Mouse (Mus musculus) heart, embryonic 12.5 days (tissue): ENCODE results near the gene Ptcd2. TPM values are rescaled to one million over a fixed set of nuclear protein-coding genes. Genes with fewer than 3 reads are reported as not detected.
"Not testable (repeated sequence)": the region's sequence is repeated elsewhere in the genome, so short reads cannot be mapped to it uniquely, and the experiment has no call there.

Source experiments
- ATAC-seq: fragments of 200-750 bp; cut with Nextera tagmentation; 2 replicates; pipeline ENCODE4 v1.8.0; 2017; ENCODE audit warnings: moderate TSS enrichment, moderate library complexity; ENCODE audit not compliant: insufficient number of reproducible peaks, low FRiP score
- H3K27ac ChIP-seq: fragments of 300-500 bp; sonication (generic); 2 replicates; pipeline ENCODE4 v1.5.1; 2016; ENCODE audit warnings: mild to moderate bottlenecking, moderate library complexity; ENCODE audit not compliant: poor library complexity, severe bottlenecking
- H3K27me3 ChIP-seq: fragments of 300-500 bp; sonication (generic); replicated peaks from 2 replicates; pipeline ENCODE4 v1.6.1; 2016; ENCODE audit warnings: mild to moderate bottlenecking, moderate library complexity
- H3K36me3 ChIP-seq: fragments of 300-500 bp; sonication (generic); 2 replicates; pipeline ENCODE4 v1.6.1; 2016; ENCODE audit warnings: mild to moderate bottlenecking, moderate library complexity
- H3K4me1 ChIP-seq: fragments of 300-500 bp; sonication (generic); replicated peaks from 2 replicates; pipeline ENCODE4 v1.6.1; 2016; ENCODE audit warnings: mild to moderate bottlenecking
- H3K4me2 ChIP-seq: fragments of 300-500 bp; sonication (generic); 2 replicates; pipeline ENCODE4 v1.6.1; 2016; ENCODE audit warnings: mild to moderate bottlenecking, moderate library complexity
- H3K4me3 ChIP-seq: fragments of 300-500 bp; sonication (generic); 2 replicates; pipeline ENCODE4 v1.5.1; 2016; ENCODE audit warnings: mild to moderate bottlenecking
- H3K9ac ChIP-seq: fragments of 300-500 bp; sonication (generic); 2 replicates; pipeline ENCODE4 v1.6.1; 2016; ENCODE audit warnings: mild to moderate bottlenecking, moderate library complexity
- H3K9me3 ChIP-seq: fragments of 300-500 bp; sonication (generic); replicated peaks from 2 replicates; pipeline ENCODE4 v1.6.1; 2016; ENCODE audit warnings: mild to moderate bottlenecking, moderate library complexity
- WGBS: fragments of 180-500 bp; shearing (Covaris S2); methylation state at CpG from one replicate; pipeline ENCODE4 v1.1.7; 2016; 5-methylcytosine and 5-hydroxymethylcytosine counted together
- polyA plus RNA-seq: library from polyadenylated mRNA; unstranded; fragments of >200 nt; fragmentation: Nextera tagmentation; extraction: Ambion mirVana; gene quantifications from 2 replicates; pipeline ENCODE4 v1.2.1, GENCODE M21; 2016

The Ptcd2 gene
- polyA plus RNA-seq, 1 experiment from 2014 or later = 56.0 TPM

DNA sequence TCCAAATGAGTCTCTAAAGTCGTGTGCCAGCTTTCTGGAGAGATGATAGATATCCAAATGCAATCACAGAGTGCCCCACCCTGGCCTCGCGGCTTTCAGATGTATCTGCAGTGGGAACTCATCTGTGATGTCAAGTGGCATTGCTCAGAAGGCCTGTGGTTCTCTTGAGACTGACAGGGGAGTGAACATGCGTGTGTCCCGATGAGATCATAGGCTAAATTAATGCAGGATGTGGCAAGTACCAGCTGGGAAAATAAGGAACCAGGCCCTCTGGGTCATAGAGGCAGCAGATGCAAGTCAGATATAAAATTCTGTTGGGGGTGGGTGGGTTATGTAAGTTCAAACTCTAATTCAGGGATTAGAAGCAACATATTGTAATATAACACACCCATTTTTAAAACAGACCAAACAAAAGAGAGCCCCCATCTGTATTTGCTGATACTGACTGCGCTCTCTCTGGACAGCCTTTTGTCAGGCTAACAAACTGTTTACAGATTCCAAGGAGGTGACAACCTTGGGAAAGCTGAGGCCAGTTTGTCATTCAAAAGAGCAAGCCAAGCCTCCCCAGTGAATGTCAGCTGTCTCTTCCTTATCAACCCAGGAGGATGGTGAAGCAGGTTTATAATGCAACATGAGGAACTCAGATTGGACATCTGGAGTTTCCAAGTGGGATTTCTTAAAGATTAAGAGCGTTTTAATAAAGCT lies 20.7 kb downstream of the Ptcd2 start:
- WGBS = 64% methylated on average over 7 of the region's 7 CpGs
- no peak for ATAC-seq
- 0 out of 2 replicates have a peak overlapping the region, but pooled peaks have one; percentile 46 for H3K27ac ChIP-seq

DNA sequence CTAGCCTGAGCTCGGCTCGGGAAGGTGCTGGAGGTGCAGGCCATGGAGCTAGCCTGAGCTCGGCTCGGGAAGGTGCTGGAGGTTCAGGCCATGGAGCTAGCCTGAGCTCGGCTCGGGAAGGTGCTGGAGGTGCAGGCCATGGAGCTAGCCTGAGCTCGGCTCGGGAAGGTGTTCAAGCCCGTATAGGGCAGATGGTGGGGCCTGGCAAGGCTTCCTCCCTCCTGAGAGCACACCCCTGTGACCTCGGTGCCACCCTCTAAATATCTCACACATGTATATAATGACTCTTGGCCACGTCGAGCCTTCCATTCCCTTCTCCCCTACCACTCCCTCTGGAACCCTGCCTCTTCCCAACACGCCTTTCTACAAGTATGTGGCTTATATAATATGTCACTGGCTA lies 21.6 kb downstream of the Ptcd2 start:
- not testable (repeated sequence) for ATAC-seq, H3K4me3 ChIP-seq, H3K4me2 ChIP-seq, H3K9me3 ChIP-seq, H3K27ac ChIP-seq, H3K9ac ChIP-seq, H3K27me3 ChIP-seq
- 93% methylated on average over 13 of the region's 13 CpGs for WGBS
- peaks cover 10% of the 10 kb centered on the region for H3K4me1 ChIP-seq
- H3K36me3 ChIP-seq = peaks cover 86% of the 10 kb centered on the region

More for the DNA sequence above, 20.7 kb downstream of the Ptcd2 start:
- H3K27me3 ChIP-seq = no peaks in the 10 kb centered on the region
- no peak overlapping the region for H3K4me2 ChIP-seq
- no peaks in the 10 kb centered on the region for H3K9me3 ChIP-seq
- peaks cover 10% of the 10 kb centered on the region for H3K4me1 ChIP-seq
- H3K9ac ChIP-seq = no peak overlapping the region
- H3K36me3 ChIP-seq = peaks cover 90% of the 10 kb centered on the region
- no peak overlapping the region for H3K4me3 ChIP-seq

DNA sequence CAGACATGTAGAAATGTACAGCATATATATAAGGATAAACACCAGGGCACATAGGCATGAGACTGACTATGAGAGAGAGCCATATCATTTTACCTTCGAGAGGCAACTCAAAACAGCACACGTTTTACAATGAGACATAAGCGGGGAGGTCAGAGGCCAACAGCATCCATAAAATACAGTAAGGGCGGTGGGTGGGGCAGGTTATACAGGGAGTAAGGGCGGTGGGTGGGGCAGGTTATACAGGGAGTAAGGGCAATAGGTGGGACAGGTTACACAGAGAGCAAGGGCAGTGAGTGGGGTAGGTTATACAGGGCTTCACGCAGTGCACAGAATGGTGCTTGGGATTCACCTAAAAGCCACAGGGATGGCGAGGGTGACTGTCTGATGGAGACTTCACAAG lies 24.1 kb downstream of the Ptcd2 start:
- H3K4me2 ChIP-seq = no peak overlapping the region
- H3K27ac ChIP-seq = no peak overlapping the region
- WGBS = 89% methylated on average over 7 of the region's 7 CpGs
- no peak overlapping the region for H3K9ac ChIP-seq
- H3K4me1 ChIP-seq = peaks cover 10% of the 10 kb centered on the region
- no peaks in the 10 kb centered on the region for H3K27me3 ChIP-seq
- H3K9me3 ChIP-seq = no peaks in the 10 kb centered on the region
- H3K4me3 ChIP-seq = no peak overlapping the region
- peaks cover 62% of the 10 kb centered on the region for H3K36me3 ChIP-seq
- ATAC-seq = 0 out of 2 replicates have a peak, but pooled peaks have one; percentile 18

DNA sequence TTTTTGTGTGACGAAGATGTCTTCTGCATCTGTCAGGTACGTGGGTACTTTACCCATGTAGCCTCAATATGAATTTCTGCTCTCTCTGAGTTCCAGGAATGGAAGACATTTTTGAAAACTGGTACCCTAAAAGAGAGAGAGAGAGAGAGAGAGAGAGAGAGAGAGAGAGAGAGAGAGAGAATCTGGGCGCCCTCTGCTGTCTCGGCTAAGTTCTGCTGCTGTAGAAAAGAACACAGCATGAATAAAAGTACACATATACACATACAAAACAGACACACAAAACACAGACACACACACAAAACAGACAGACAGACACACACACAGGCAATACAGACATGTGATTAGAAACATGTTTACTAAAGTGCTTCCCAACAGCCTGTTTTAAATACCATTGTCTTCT lies 27.4 kb downstream of the Ptcd2 start:
- Histone ChIP-seq H3K9me3 (no peaks in the 10 kb centered on the region), H3K4me2 (no peak overlapping the region)
- no peak for ATAC-seq

DNA sequence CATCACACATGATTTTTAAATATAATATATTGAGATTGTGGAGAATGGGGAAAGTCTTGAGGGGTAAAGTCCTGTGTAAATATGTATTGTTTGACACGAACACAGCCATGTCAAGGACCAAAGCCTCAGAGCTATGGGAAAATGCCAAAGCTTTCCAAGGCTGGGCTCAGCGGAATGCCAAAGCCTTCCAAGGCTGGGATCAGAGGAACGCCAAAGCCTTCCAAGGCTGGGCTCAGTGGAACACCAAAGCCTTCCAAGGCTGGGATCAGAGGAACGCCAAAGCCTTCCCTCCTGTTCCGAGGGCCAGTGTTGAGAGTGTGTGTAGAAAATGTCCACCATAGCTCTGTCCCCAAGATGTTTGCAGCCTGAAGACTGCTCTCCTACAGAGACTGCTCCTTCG lies 28.1 kb downstream of the Ptcd2 start:
- Histone ChIP-seq H3K27ac (no peak overlapping the region), H3K4me3 (no peak overlapping the region), H3K27me3 (no peaks in the 10 kb centered on the region), H3K9ac (no peak overlapping the region), H3K4me1 (no peaks in the 10 kb centered on the region), H3K9me3 (no peaks in the 10 kb centered on the region), H3K4me2 (no peak overlapping the region), H3K36me3 (peaks cover 28% of the 10 kb centered on the region)
- WGBS = 89% methylated on average over 6 of the region's 6 CpGs
- ATAC-seq = no peak

More for the DNA sequence above, 27.4 kb downstream of the Ptcd2 start:
- no peak overlapping the region for H3K4me3 ChIP-seq
- peaks cover 33% of the 10 kb centered on the region for H3K36me3 ChIP-seq
- no peak overlapping the region for H3K27ac ChIP-seq
- no peak overlapping the region for H3K9ac ChIP-seq
- H3K4me1 ChIP-seq = no peaks in the 10 kb centered on the region
- no peaks in the 10 kb centered on the region for H3K27me3 ChIP-seq
- WGBS = 52% methylated on average over 4 of the region's 4 CpGs

DNA sequence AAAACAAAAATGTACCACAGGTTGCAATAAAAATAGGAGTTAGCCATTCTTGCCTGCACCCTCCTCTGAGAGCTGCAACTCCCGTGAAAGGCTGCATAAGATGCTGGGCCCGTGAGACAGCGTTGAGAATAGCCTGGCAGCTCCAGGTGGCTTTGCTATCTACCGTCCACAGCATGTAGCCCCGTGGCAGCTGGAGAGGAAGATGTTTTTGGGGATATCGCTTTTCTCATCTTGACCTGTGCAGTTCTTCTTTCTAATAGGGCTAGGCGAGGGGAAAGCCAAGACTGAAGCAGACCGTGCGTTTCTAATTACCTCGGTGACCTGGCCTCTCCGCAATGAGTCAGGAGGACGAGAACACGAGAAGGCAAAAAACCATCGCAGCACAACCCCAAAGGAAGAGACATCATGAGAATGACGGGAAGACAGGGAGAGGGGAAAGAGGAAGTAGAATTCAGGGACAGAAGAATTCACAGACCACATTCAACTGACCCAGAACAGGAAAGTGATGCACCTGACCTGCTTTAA lies 29.8 kb downstream of the Ptcd2 start:
- Histone ChIP-seq H3K9me3 (no peaks in the 10 kb centered on the region), H3K27ac (no peak overlapping the region), H3K4me3 (no peak overlapping the region), H3K36me3 (peaks cover 11% of the 10 kb centered on the region), H3K4me1 (no peaks in the 10 kb centered on the region), H3K9ac (no peak overlapping the region), H3K27me3 (no peaks in the 10 kb centered on the region), H3K4me2 (no peak overlapping the region)
- ATAC-seq = no peak
- WGBS = 80% methylated on average over 15 of the region's 15 CpGs

DNA sequence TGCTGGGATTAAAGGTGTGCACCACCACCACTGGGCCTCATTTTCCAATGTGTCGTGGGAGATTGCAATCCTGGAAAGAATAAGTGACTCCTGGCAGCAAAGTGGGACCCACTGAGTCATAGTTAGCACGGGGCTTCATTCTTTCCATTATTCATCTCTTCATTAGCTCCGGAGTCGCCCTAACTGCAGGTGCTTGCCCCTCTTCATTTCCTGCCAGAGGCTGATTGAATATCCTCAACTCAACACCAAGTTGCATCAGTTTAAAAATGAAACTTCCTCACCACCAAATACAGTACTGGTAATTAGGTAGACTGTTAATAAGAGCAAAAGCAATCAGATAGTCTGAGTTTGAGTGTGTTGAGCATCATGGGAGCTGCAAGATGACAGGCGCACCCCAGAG lies 30.4 kb downstream of the Ptcd2 start:
- Histone ChIP-seq H3K4me1 (no peaks in the 10 kb centered on the region), H3K27me3 (no peaks in the 10 kb centered on the region), H3K9me3 (no peaks in the 10 kb centered on the region), H3K9ac (no peak overlapping the region), H3K4me3 (no peak overlapping the region), H3K27ac (no peak overlapping the region), H3K4me2 (no peak overlapping the region), H3K36me3 (peaks cover 5% of the 10 kb centered on the region)
- WGBS = 86% methylated on average over 5 of the region's 5 CpGs
- ATAC-seq = no peak

DNA sequence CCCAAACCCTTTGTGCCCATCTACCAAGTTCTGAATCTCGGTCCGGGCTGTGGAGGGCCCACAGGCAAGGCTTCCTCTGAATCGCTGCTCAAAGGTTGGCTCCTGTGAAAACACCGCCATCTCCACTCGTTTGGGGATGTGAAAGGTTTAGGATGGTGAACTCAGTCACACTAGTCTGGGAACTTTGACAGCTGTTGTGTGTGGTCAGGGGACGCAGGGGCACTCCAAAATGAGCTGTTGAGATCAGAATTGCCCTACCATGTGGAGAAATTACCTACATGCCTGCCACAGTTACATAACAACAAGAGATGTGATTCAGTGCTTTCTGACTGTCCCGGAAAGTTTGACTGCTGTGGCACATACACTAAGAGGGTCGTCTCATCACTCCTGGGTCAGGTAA lies 36.1 kb downstream of the Ptcd2 start:
- H3K36me3 ChIP-seq = no peaks in the 10 kb centered on the region
- H3K4me3 ChIP-seq = no peak overlapping the region
- 72% methylated on average over 8 of the region's 8 CpGs for WGBS
- H3K27me3 ChIP-seq = no peaks in the 10 kb centered on the region
- peaks cover 27% of the 10 kb centered on the region for H3K4me1 ChIP-seq
- peak overlapping the region; percentile 92 for H3K27ac ChIP-seq
- no peak overlapping the region for H3K4me2 ChIP-seq
- no peaks in the 10 kb centered on the region for H3K9me3 ChIP-seq
- no peak overlapping the region for H3K9ac ChIP-seq
- ATAC-seq = peak; percentile 26; the same call in 1 of the 2 replicates

DNA sequence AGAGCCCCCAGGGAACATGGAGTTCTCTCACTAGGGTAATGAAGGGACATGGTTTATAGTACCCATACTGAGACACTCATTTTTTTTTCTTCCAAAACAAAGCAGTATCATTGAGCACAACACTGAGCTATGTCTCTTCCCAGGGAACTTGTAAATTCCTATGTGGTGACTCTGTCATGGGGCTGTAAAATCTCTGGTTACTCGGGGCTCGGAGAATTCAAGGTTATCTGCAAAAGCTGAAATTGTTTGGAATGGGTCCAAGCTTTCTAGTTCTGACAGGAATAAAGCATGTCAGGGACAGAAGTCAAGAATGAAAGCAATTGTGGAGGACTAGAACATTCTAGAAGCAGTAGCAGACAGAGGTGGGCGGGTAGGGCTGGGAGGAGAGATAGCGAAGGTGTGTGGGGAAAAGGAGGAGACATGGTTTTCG lies 36.6 kb downstream of the Ptcd2 start:
- ATAC-seq = peak; percentile 68

DNA sequence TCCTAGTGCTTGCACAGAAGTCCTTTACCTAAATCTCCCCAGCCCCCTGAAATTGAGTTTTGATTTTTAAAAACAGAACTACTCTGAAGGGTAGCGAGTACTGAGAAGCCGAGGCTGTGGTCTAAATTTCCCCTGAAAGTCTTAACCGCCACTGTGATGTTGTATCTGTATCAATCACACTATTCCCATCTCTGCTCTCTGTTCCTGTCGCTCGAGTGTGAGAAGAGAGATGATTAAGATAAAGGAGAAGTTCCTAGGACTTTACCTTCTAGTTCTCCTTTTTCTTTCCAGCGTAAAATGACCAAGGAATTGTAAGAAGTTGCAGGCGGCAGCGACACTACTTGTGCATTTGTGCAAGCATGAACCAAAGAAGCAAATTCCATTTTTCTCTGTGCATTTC lies 38.3 kb downstream of the Ptcd2 start:
- no peaks in the 10 kb centered on the region for H3K27me3 ChIP-seq
- WGBS = 84% methylated on average over 8 of the region's 8 CpGs
- no peak for ATAC-seq
- no peaks in the 10 kb centered on the region for H3K9me3 ChIP-seq
- H3K4me3 ChIP-seq = no peak overlapping the region
- no peak overlapping the region for H3K4me2 ChIP-seq
- H3K27ac ChIP-seq = no peak overlapping the region
- peaks cover 28% of the 10 kb centered on the region for H3K4me1 ChIP-seq
- H3K36me3 ChIP-seq = no peaks in the 10 kb centered on the region
- no peak overlapping the region for H3K9ac ChIP-seq

More for the DNA sequence above, 36.6 kb downstream of the Ptcd2 start:
- H3K36me3 ChIP-seq = no peaks in the 10 kb centered on the region
- H3K9ac ChIP-seq = no peak overlapping the region
- peaks cover 28% of the 10 kb centered on the region for H3K4me1 ChIP-seq
- H3K4me2 ChIP-seq = no peak overlapping the region
- peak overlapping the region; percentile 92 for H3K27ac ChIP-seq
- H3K9me3 ChIP-seq = no peaks in the 10 kb centered on the region
- H3K4me3 ChIP-seq = no peak overlapping the region
- H3K27me3 ChIP-seq = no peaks in the 10 kb centered on the region
- WGBS = 19% methylated on average over 5 of the region's 5 CpGs

DNA sequence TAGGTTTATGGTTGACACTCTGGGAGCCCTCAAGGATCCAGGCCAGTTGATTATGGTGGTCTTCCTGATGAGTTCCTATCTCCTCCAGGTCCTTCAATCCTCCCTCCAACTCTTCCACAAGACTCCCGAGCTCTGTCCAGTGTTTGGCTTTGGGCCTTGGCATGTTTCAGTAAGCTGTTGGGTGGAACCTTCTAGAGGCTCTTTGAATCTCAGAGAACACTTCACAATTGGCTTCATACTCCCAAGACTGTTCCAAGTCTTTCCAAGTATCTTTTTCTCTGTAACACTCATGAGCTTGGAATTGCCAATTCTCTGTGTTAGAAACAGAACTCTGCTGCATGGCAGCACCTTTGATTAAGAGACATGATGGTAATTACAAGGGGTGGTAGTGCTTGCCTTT lies 39.3 kb downstream of the Ptcd2 start:
- H3K27me3 ChIP-seq = no peaks in the 10 kb centered on the region
- H3K9ac ChIP-seq = no peak overlapping the region
- H3K27ac ChIP-seq = no peak overlapping the region
- ATAC-seq = no peak
- H3K4me3 ChIP-seq = no peak overlapping the region
- H3K4me2 ChIP-seq = no peak overlapping the region
- H3K4me1 ChIP-seq = peaks cover 28% of the 10 kb centered on the region
- H3K9me3 ChIP-seq = no peaks in the 10 kb centered on the region
- 85% methylated on average over 1 of the region's 1 CpGs for WGBS
- no peaks in the 10 kb centered on the region for H3K36me3 ChIP-seq
